Mouse (Mus musculus) limb, embryonic 14.5 days (tissue): Measurements from ENCODE around the gene Rpl41. TPM values are rescaled to one million over a fixed set of nuclear protein-coding genes. Genes with fewer than 3 reads are reported as not detected.

Experiments used
- ATAC-seq: fragments of 200-750 bp; cut with Nextera tagmentation; 2 replicates; pipeline ENCODE4 v1.8.0; 2017; ENCODE audit warnings: low read depth, moderate number of reproducible peaks, moderate TSS enrichment; ENCODE audit not compliant: low FRiP score
- DNase-seq: peaks from one replicate; pipeline ENCODE4 v3.0.0-alpha.2; 2015; ENCODE audit warnings: low spot score
- H3K27ac ChIP-seq: fragments of 300-500 bp; sonication (generic); replicated peaks from 2 replicates; pipeline ENCODE4 v1.5.1; 2014; ENCODE audit warnings: low read depth, mild to moderate bottlenecking, low read length, moderate library complexity, mixed read lengths
- H3K27me3 ChIP-seq: fragments of 300-500 bp; sonication (generic); 2 replicates; pipeline ENCODE4 v1.6.1; 2014; ENCODE audit warnings: low read length, mixed read lengths; ENCODE audit not compliant: control insufficient read depth, insufficient read depth
- H3K36me3 ChIP-seq: fragments of 300-500 bp; sonication (generic); 2 replicates; pipeline ENCODE4 v1.6.1; 2014; ENCODE audit warnings: mild to moderate bottlenecking, low read length, moderate library complexity, mixed read lengths; ENCODE audit not compliant: control insufficient read depth, insufficient read depth
- H3K4me1 ChIP-seq: fragments of 300-500 bp; sonication (generic); 2 replicates; pipeline ENCODE4 v1.6.1; 2014; ENCODE audit warnings: antibody characterized with exemption, low read length, mixed read lengths; ENCODE audit not compliant: control insufficient read depth, insufficient read depth
- H3K4me2 ChIP-seq: fragments of 300-500 bp; sonication (generic); replicated peaks from 2 replicates; pipeline ENCODE4 v1.6.1; 2014; ENCODE audit warnings: low read depth, mild to moderate bottlenecking, low read length, moderate library complexity; ENCODE audit not compliant: severe bottlenecking
- H3K4me3 ChIP-seq: fragments of 300-500 bp; sonication (generic); replicated peaks from 2 replicates; pipeline ENCODE4 v1.5.1; 2014; ENCODE audit warnings: low read length
- H3K9ac ChIP-seq: fragments of 300-500 bp; sonication (generic); 2 replicates; pipeline ENCODE4 v1.6.1; 2014; ENCODE audit warnings: mild to moderate bottlenecking, low read depth, low read length, moderate library complexity; ENCODE audit not compliant: severe bottlenecking
- H3K9me3 ChIP-seq: fragments of 300-500 bp; sonication (generic); 2 replicates; pipeline ENCODE4 v1.6.1; 2016; ENCODE audit warnings: low read length; ENCODE audit not compliant: control insufficient read depth
- POLR2A ChIP-seq: fragments of 200-500 bp; IDR thresholded peaks from 2 replicates; pipeline ENCODE4 v1.8.0; 2012; ENCODE audit warnings: inconsistent platforms, mild to moderate bottlenecking, moderate library complexity, borderline replicate concordance; ENCODE audit not compliant: insufficient read depth, insufficient read length; ENCODE audit errors: extremely low read depth
- WGBS: fragments of 180-500 bp; shearing (Covaris S2); extraction: QIAGEN DNeasy Blood & Tissue Kit; methylation state at CpG from one replicate; pipeline ENCODE4 v1.1.7; 2014; 5-methylcytosine and 5-hydroxymethylcytosine counted together
- polyA plus RNA-seq, 2 experiments: library from polyadenylated mRNA; depleted of rRNA in 1 of 2; stranded (reverse) in 1 of 2; unstranded in 1 of 2; fragments of >200 nt; fragmentation: Nextera tagmentation in 1 of 2; extraction: Ambion mirVana in 1 of 2; gene quantifications; 2 replicates each; pipeline versions ENCODE4 v1.2.1 to v1.2.3; 2012 to 2014

Rpl41 gene
- polyA plus RNA-seq, 2 experiments = 3,931 to 4,920 TPM

- H3K4me3 ChIP-seq = peak overlapping the region; percentile 69
- no peak for ATAC-seq
- peaks cover 22% of the 10 kb centered on the region for H3K36me3 ChIP-seq
- H3K27ac ChIP-seq = no peak overlapping the region
- H3K4me2 ChIP-seq = peak overlapping the region; percentile 96
- H3K9ac ChIP-seq = peak overlapping the region; percentile 74
- H3K27me3 ChIP-seq = no peaks in the 10 kb centered on the region
- no peak for TF ChIP-seq POLR2A
- H3K9me3 ChIP-seq = no peaks in the 10 kb centered on the region
- no peak for DNase-seq
- H3K4me1 ChIP-seq = 0 out of 2 replicates have a peak, but pooled peaks cover 10% of the 10 kb centered on the region
- WGBS = 11% methylated on average over 11 of the region's 11 CpGs
Measured at GRCm38 (mm10) chr10:128524111-128524731, 24.9 kb downstream of the Rpl41 start.

GRCm38 (mm10) chr10:128522351-128522750, 26.8 kb downstream of the Rpl41 start:
- no peak overlapping the region for H3K4me3 ChIP-seq
- no peak overlapping the region for H3K9ac ChIP-seq
- DNase-seq (no peak), ATAC-seq (no peak)
- H3K27me3 ChIP-seq = peaks cover 7% of the 10 kb centered on the region; the same call in 1 of the 2 replicates
- H3K4me2 ChIP-seq = no peak overlapping the region
- WGBS = 79% methylated on average over 6 of the region's 6 CpGs
- no peak for TF ChIP-seq POLR2A
- no peak overlapping the region for H3K27ac ChIP-seq
- peaks cover 36% of the 10 kb centered on the region for H3K36me3 ChIP-seq
- 0 out of 2 replicates have a peak, but pooled peaks cover 10% of the 10 kb centered on the region for H3K4me1 ChIP-seq
- no peaks in the 10 kb centered on the region for H3K9me3 ChIP-seq

- WGBS = 87% methylated on average over 16 of the region's 16 CpGs
- peaks cover 42% of the 10 kb centered on the region for H3K36me3 ChIP-seq
- no peak overlapping the region for H3K4me3 ChIP-seq
- no peak overlapping the region for H3K27ac ChIP-seq
- DNase-seq = no peak
- no peak for ATAC-seq
- H3K27me3 ChIP-seq = peaks cover 17% of the 10 kb centered on the region; the same call in 1 of the 2 replicates
- H3K4me1 ChIP-seq = 0 out of 2 replicates have a peak, but pooled peaks cover 5% of the 10 kb centered on the region
- no peak overlapping the region for H3K4me2 ChIP-seq
- no peak overlapping the region for H3K9ac ChIP-seq
- no peaks in the 10 kb centered on the region for H3K9me3 ChIP-seq
- no peak for TF ChIP-seq POLR2A
Measured at GRCm38 (mm10) chr10:128520591-128520990, 28.5 kb downstream of the Rpl41 start.

DNA sequence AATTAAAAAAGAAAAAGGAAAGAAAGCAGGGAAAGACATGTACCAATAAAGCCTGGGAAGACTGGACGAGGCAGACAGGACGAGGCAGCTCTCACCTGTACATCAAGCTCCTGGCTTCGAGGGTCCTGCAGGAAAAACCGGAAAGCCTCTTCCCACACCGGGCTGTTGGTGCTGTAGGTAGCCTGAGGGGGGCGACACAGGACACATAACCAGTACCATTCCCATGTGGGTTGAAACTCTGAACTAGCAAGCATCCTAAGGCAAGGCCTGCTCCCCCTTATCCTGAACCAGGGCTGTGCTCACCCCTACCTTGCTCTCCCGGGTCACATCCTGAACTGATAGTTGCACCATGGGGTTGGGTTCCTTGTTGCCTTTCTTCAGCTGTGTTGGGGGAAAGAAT, 30.3 kb downstream of the Rpl41 start:
- no peak overlapping the region for H3K4me3 ChIP-seq
- peaks cover 54% of the 10 kb centered on the region for H3K36me3 ChIP-seq
- H3K9ac ChIP-seq = no peak overlapping the region
- ATAC-seq (no peak), DNase-seq (peak; percentile 29)
- peaks cover 17% of the 10 kb centered on the region; the same call in 1 of the 2 replicates for H3K27me3 ChIP-seq
- H3K9me3 ChIP-seq = no peaks in the 10 kb centered on the region
- WGBS = 69% methylated on average over 7 of the region's 7 CpGs
- H3K4me1 ChIP-seq = no peaks in the 10 kb centered on the region
- no peak overlapping the region for H3K27ac ChIP-seq
- H3K4me2 ChIP-seq = no peak overlapping the region
- no peak for TF ChIP-seq POLR2A

DNA sequence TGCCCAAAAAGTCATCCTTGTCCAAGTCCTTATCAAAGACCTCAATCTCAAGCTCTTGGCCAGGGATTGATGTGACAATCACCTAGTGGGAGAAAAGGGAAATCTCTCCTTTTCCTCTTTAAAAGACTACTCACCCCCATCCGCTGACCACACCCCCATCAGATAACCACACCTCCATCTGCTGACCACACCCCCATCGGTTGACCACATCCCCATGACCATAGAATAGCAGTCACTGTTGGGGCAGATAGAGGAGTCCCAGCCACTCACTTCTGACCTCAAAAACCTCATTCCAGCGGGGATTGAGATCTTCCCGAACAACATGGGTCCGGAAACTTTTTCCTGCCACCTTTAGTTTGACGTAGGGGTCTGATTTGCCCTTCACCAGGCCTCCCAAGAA, 32.4 kb downstream of the Rpl41 start:
- DNase-seq = no peak
- no peak overlapping the region for H3K27ac ChIP-seq
- H3K4me2 ChIP-seq = no peak overlapping the region
- H3K9ac ChIP-seq = no peak overlapping the region
- peaks cover 64% of the 10 kb centered on the region for H3K36me3 ChIP-seq
- no peaks in the 10 kb centered on the region for H3K9me3 ChIP-seq
- 26% methylated on average over 6 of the region's 6 CpGs for WGBS
- no peak for TF ChIP-seq POLR2A
- H3K4me1 ChIP-seq = no peaks in the 10 kb centered on the region
- no peak overlapping the region for H3K4me3 ChIP-seq
- peaks cover 17% of the 10 kb centered on the region; the same call in 1 of the 2 replicates for H3K27me3 ChIP-seq
- no peak for ATAC-seq
